Mouse (Mus musculus) heart, embryonic 14.5 days (tissue): ENCODE results near the gene Gm9999. TPM values are rescaled to one million over a fixed set of nuclear protein-coding genes. Genes with fewer than 3 reads are reported as not detected.

Source experiments
- ATAC-seq: fragments of 200-750 bp; cut with Nextera tagmentation; 2 replicates; pipeline ENCODE4 v1.8.0; 2017; ENCODE audit warnings: low read depth, moderate TSS enrichment; ENCODE audit not compliant: insufficient number of reproducible peaks, insufficient read depth, low FRiP score
- H3K27ac ChIP-seq, 2 experiments: fragments of 200-500 bp in 1 of 2; fragments of 300-500 bp in 1 of 2; sonication (generic) in 1 of 2; replicated peaks in 1 of 2; 2 replicates each; pipeline ENCODE4 v1.5.1; 2012 to 2014; ENCODE audit warnings: low read depth in 2 of 2, low read length in 2 of 2, control low read depth in 1 of 2, mild to moderate bottlenecking in 1 of 2, mixed read lengths in 1 of 2; ENCODE audit not compliant: control insufficient read depth in 1 of 2, insufficient read depth in 1 of 2
- H3K27me3 ChIP-seq: fragments of 300-500 bp; sonication (generic); 2 replicates; pipeline ENCODE4 v1.6.1; 2014; ENCODE audit warnings: mild to moderate bottlenecking, low read length, control low read depth; ENCODE audit not compliant: control insufficient read depth, insufficient read depth
- H3K36me3 ChIP-seq: fragments of 300-500 bp; sonication (generic); 2 replicates; pipeline ENCODE4 v1.6.1; 2014; ENCODE audit warnings: mild to moderate bottlenecking, control low read depth, low read length, mixed read lengths; ENCODE audit not compliant: control insufficient read depth, insufficient read depth
- H3K4me1 ChIP-seq, 2 experiments: fragments of 200-500 bp in 1 of 2; fragments of 300-500 bp in 1 of 2; sonication (generic) in 1 of 2; 2 replicates each; pipeline ENCODE4 v1.6.1; 2012 to 2014; ENCODE audit warnings: low read length in 2 of 2, control low read depth in 1 of 2, mixed read lengths in 1 of 2; ENCODE audit not compliant: control insufficient read depth in 2 of 2, insufficient read depth in 2 of 2
- H3K4me2 ChIP-seq: fragments of 300-500 bp; sonication (generic); 2 replicates; pipeline ENCODE4 v1.6.1; 2014; ENCODE audit warnings: mild to moderate bottlenecking, low read length
- H3K4me3 ChIP-seq, 2 experiments: fragments of 200-500 bp in 1 of 2; fragments of 300-500 bp in 1 of 2; sonication (generic) in 1 of 2; 2 replicates each; pipeline ENCODE4 v1.5.1; 2012 to 2014; ENCODE audit warnings: low read length in 2 of 2, mild to moderate bottlenecking in 2 of 2, control low read depth in 1 of 2, low read depth in 1 of 2, moderate library complexity in 1 of 2; ENCODE audit not compliant: control insufficient read depth in 1 of 2, insufficient read depth in 1 of 2
- H3K9ac ChIP-seq: fragments of 300-500 bp; sonication (generic); 2 replicates; pipeline ENCODE4 v1.6.1; 2014; ENCODE audit warnings: mild to moderate bottlenecking, low read length
- H3K9me3 ChIP-seq: fragments of 300-500 bp; sonication (generic); 2 replicates; pipeline ENCODE4 v1.6.1; 2016; ENCODE audit warnings: low read length, control low read depth; ENCODE audit not compliant: control insufficient read depth
- WGBS: fragments of 180-500 bp; shearing (Covaris S2); extraction: QIAGEN DNeasy Blood & Tissue Kit; methylation state at CpG from one replicate; pipeline ENCODE4 v1.1.7; 2014; 5-methylcytosine and 5-hydroxymethylcytosine counted together
- polyA plus RNA-seq: library from polyadenylated mRNA; unstranded; fragments of >200 nt; fragmentation: Nextera tagmentation; extraction: Ambion mirVana; gene quantifications from 2 replicates; pipeline ENCODE4 v1.2.1, GENCODE M21; 2014

Gene Gm9999
- polyA plus RNA-seq, 1 experiment from 2014 or later = not detected

DNA sequence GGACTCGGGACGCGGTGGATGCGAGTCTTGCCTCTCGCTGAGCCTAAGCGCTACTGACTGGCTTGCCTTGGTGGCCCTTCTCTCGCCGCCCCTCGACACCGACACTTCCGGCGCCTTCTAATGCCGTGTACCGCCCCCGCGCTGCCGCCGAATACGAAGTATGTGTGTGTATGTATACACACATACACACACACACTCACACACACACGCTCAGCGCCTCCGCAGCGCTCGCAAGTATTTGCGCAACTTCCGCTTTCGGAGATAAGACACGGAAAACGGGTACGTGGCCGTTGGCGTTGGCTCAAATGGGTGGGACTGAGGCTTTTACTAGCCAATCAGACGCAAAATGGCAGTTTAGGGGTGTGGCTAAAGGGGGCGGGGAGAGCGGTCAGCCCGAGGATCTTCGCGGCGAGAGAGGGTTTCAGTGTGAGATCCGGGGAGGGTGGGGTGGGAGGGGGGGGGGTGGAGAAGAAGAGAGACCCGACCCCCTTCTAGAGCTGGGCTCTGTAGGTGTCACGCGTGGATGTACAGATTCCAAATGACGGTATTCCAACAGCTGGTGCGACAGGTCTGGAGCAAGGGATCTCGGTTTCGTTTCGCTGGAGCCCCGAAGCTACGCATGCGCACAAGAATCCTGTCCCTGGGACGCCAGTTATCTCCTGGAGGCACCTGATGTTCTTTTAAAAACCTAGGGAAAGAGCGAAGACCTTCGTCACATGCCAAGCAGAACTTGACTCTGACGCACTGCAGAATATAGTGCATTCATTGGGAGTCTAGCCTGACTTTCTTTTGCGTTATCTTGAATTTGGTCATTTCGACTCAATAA lies 25.0 kb downstream of the Gm9999 start, which contains the start of gene Spty2d1:
TSS of gene Spty2d1 (minus strand) at position 244 of the 826 bp plus-strand sequence.
- Histone ChIP-seq H3K36me3 (no peaks in the 10 kb centered on the region), H3K4me1 (peaks cover 5 to 28% of the 10 kb centered on the region in 2 experiments; a peak in 3 of 4 replicates), H3K27ac (peak within 1 kb of the TSS; percentile 93 to 94), H3K27me3 (no peaks in the 10 kb centered on the region), H3K4me2 (peak within 1 kb of the TSS; percentile 83), H3K9ac (peak within 1 kb of the TSS; percentile 86), H3K9me3 (no peaks in the 10 kb centered on the region), H3K4me3 (peak within 1 kb of the TSS; percentile 84 to 87)
- peak; percentile 91 for ATAC-seq
- WGBS = 1% methylated on average over 57 of the region's 57 CpGs

DNA sequence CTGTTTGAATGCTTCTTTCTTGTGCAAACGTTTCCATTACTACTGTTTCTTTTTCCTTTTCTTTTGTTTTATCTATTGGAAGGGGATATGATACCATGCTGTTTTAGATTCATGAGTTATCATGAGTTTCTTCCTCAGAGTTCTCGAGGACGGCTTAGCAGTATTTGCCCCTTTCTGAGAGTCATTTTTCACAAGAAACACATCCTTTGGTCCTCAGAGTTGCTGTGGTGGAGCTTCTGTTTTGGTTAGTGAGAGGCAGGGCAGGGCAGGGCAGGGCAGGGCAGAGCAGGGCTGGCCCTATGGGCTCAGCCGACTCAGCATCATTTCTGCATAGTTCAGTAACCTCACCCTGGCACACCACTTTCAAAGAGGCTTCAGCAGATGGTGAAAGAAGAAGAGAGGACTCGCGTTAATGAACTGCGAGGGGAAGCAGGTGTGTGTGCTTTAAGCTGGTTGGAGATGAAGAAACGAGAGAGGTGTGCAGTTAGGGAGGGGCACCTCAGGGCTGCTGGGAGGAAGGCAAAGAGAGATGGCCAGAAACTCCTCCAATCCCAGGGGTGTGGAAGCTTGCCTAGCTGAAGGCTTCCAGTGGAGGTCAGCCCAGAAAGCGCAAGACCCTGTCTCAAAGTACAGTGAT lies 29.9 kb downstream of the Gm9999 start:
- Histone ChIP-seq H3K9me3 (no peaks in the 10 kb centered on the region), H3K4me2 (no peak overlapping the region), H3K4me3 (no peak overlapping the region), H3K27me3 (no peaks in the 10 kb centered on the region), H3K27ac (peak overlapping the region; percentile 33 to 62), H3K4me1 (peaks cover 16 to 32% of the 10 kb centered on the region in 2 experiments), H3K9ac (no peak overlapping the region), H3K36me3 (no peaks in the 10 kb centered on the region)
- 42% methylated on average over 9 of the region's 9 CpGs for WGBS
- ATAC-seq = no peak

DNA sequence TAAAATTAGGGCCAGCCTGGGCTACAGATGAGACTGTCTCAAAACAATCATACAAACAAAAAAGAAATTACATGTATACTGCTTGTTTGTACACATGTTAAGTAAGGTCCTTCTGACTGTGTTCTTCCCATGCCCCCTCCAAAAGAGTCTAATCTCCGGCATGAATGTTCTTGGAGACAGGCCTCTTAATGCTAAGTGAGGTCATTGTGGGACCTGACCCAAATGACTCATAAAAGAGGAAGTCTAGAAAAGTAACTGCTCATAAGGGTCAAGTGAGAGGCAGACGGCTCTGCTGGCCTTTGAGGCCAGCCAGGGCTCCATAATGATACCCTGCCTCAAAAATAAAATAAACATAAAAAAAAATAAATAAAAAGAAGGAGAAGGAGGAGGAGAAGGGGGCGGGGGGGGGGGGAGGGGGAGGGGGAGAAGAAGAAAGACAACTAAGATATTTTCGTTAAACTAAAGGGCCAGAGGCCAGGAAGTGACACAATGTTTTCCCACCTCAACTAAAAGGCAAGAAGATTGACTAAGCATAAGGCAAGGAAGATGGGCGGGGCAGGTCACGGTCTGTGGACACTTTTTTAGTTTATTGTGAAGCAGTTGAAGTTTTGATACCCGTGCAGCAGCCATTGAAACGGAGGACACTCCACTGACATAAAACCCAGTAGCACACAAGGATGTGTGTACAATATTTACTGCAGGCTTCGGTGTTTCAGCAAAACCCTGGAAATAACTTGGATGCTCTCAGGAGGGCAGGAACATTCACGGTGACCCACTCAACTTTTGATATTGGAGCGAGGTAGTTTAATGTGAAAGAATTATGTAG lies 31.4 kb downstream of the Gm9999 start:
- Histone ChIP-seq H3K27ac (peak overlapping the region; percentile 86 to 91), H3K9me3 (no peaks in the 10 kb centered on the region), H3K4me3 (no peak overlapping the region), H3K4me1 (peaks cover 16 to 23% of the 10 kb centered on the region in 2 experiments), H3K27me3 (no peaks in the 10 kb centered on the region), H3K9ac (peak overlapping the region; percentile 30; the same call in 1 of the 2 replicates), H3K36me3 (no peaks in the 10 kb centered on the region), H3K4me2 (peak overlapping the region; percentile 45; the same call in 1 of the 2 replicates)
- WGBS = 47% methylated on average over 10 of the region's 11 CpGs
- ATAC-seq = 0 out of 2 replicates have a peak, but pooled peaks have one; percentile 36

DNA sequence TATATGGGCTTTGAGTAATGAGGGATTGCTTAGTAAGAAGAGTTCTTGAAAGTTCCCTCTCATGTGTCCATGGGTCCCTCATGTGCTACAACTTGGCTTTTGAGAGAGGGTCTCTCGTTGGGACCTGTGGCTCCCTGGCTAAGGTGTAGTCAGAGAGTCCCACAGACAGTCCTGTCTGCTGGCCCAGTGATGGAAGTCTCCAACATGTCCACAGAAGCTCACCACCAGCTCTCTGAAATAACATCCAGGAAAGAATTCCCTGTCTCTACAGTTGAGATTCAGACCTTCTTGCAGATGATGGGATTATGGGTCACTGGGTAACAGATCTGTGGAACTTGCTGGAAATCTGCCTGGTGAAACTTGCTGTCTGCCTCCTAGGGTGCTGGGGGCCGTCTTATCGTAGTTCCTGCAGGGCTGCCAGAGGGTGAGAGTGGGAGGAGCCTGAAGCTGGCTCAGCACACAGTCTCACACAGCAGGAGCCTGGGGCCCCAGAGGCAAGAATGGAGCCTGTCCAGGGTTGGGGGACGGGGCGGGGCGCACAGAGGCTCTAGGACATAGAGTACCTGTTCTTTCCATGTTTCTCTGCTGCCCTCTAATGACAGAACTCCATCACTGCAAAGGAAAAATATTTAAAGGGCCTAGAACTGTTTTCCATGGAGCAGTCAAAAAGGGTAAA lies 32.1 kb downstream of the Gm9999 start:
- WGBS = 5% methylated on average over 6 of the region's 6 CpGs
- H3K36me3 ChIP-seq = no peaks in the 10 kb centered on the region

DNA sequence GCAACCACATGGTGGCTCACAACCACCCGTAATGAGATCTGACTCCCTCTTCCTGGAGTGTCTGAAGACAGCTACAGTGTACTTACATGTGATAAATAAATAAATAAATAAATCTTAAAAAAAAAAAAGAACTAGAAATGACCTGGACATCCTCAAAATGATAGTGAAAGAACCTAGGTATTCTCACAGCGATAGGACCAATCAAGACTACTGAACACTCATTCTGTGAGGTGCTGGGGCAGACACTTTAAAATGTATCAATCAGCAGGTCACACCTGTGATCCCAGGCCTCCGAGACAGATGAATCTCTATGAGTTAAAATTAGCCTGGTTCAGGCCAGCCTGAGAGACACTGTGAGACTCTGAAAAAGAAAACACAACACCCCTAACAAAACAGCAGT lies 33.2 kb downstream of the Gm9999 start:
- Histone ChIP-seq H3K9me3 (no peaks in the 10 kb centered on the region), H3K4me1 (peaks cover 16 to 21% of the 10 kb centered on the region in 2 experiments), H3K36me3 (no peaks in the 10 kb centered on the region), H3K27me3 (no peaks in the 10 kb centered on the region), H3K27ac (no peak overlapping the region), H3K4me3 (no peak overlapping the region), H3K4me2 (no peak overlapping the region), H3K9ac (no peak overlapping the region)
- ATAC-seq = no peak
- 56% methylated on average over 3 of the region's 3 CpGs for WGBS

More for the DNA sequence above, 32.1 kb downstream of the Gm9999 start:
- H3K9me3 ChIP-seq = no peaks in the 10 kb centered on the region
- H3K27ac ChIP-seq = peak overlapping the region; percentile 86 to 91
- peaks cover 16 to 21% of the 10 kb centered on the region in 2 experiments for H3K4me1 ChIP-seq
- H3K27me3 ChIP-seq = no peaks in the 10 kb centered on the region
- ATAC-seq = peak; percentile 99
- H3K4me2 ChIP-seq = peak overlapping the region; percentile 45
- peak overlapping the region; percentile 30; the same call in 1 of the 2 replicates for H3K9ac ChIP-seq
- no peak overlapping the region for H3K4me3 ChIP-seq

DNA sequence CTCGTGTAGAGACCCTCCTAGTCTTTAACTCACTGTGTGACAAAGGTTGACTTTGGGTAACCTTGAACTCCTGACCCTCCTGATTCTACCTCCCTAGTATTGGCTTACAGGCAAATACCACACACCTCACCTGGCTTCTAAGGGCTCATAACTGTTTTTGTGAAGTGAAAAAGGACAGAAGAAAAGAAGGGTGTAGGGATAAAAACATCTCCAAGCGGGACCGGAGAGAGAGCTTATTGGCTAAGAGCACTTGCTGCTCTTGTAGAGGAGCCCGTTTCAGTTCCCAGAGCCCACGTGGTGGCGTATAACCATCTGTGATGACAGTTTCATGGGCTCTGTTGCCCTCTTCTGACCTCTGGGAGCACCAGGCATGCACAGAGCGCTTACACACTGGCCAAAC lies 33.8 kb downstream of the Gm9999 start:
- no peaks in the 10 kb centered on the region for H3K9me3 ChIP-seq
- 74% methylated on average over 7 of the region's 7 CpGs for WGBS
- no peak overlapping the region for H3K9ac ChIP-seq
- no peaks in the 10 kb centered on the region for H3K36me3 ChIP-seq
- ATAC-seq = no peak
- H3K27me3 ChIP-seq = no peaks in the 10 kb centered on the region
- no peak overlapping the region for H3K4me3 ChIP-seq
- H3K4me1 ChIP-seq = peaks cover 16 to 21% of the 10 kb centered on the region in 2 experiments
- H3K27ac ChIP-seq = no peak overlapping the region
- H3K4me2 ChIP-seq = no peak overlapping the region

DNA sequence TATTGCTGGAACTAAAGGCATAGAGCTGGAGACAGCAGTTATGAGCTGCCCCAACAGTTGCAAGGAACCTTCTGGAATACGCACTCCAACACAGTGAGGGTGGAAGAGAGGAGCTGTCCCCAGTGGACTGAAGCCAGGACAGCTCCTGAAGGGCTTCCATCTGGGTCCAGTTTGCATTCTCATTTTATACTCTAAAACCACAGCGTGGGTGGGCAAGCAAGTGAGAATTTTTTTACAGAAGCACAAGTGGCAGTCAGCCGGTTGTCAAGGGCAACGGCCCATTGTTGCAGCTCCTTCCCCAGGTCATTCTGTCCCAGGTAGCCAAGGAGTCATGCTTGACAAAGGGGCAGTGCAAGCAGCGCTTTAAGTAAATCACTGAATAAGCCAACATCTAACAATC lies 36.3 kb downstream of the Gm9999 start:
- Histone ChIP-seq H3K9me3 (no peaks in the 10 kb centered on the region), H3K4me3 (no peak overlapping the region), H3K36me3 (no peaks in the 10 kb centered on the region), H3K4me1 (peaks cover 9 to 10% of the 10 kb centered on the region in 2 experiments), H3K4me2 (no peak overlapping the region), H3K27ac (no peak overlapping the region), H3K27me3 (no peaks in the 10 kb centered on the region), H3K9ac (no peak overlapping the region)
- WGBS = 69% methylated on average over 5 of the region's 5 CpGs
- ATAC-seq = no peak
